Mouse (Mus musculus) intestine, postnatal 0 days (tissue): ENCODE measurements at regions not wholly inside any gene's neighbourhood (a gene's known extent, or its start where the extent isn't known, plus 50 kb on each side); places are given as distances from the start of the nearest gene placed in this dataset.

Experiments used
- ATAC-seq: fragments of 200-750 bp; cut with Nextera tagmentation; 2 replicates; pipeline ENCODE4 v1.8.0; 2017; ENCODE audit warnings: mild to moderate bottlenecking, moderate TSS enrichment, moderate library complexity
- H3K27ac ChIP-seq: fragments of 300-500 bp; sonication (generic); 2 replicates; pipeline ENCODE4 v1.5.1; 2014; ENCODE audit warnings: mild to moderate bottlenecking, low read depth, low read length, moderate library complexity
- H3K27me3 ChIP-seq: fragments of 300-500 bp; sonication (generic); replicated peaks from 2 replicates; pipeline ENCODE4 v1.6.1; 2014; ENCODE audit warnings: low read length, mixed read lengths; ENCODE audit not compliant: control insufficient read depth, insufficient read depth
- H3K36me3 ChIP-seq: fragments of 300-500 bp; sonication (generic); 2 replicates; pipeline ENCODE4 v1.6.1; 2014; ENCODE audit warnings: mild to moderate bottlenecking, moderate library complexity; ENCODE audit not compliant: control insufficient read depth, insufficient read depth
- H3K4me1 ChIP-seq: fragments of 300-500 bp; sonication (generic); replicated peaks from 2 replicates; pipeline ENCODE4 v1.6.1; 2014; ENCODE audit warnings: antibody characterized with exemption, low read length, mixed read lengths; ENCODE audit not compliant: control insufficient read depth, insufficient read depth
- H3K4me2 ChIP-seq: fragments of 300-500 bp; sonication (generic); replicated peaks from 2 replicates; pipeline ENCODE4 v1.6.1; 2014; ENCODE audit warnings: low read depth, mild to moderate bottlenecking, moderate library complexity
- H3K4me3 ChIP-seq: fragments of 300-500 bp; sonication (generic); 2 replicates; pipeline ENCODE4 v1.5.1; 2014; ENCODE audit warnings: low read depth, low read length
- H3K9ac ChIP-seq: fragments of 300-500 bp; sonication (generic); 2 replicates; pipeline ENCODE4 v1.6.1; 2014; ENCODE audit warnings: mild to moderate bottlenecking, low read depth, low read length
- H3K9me3 ChIP-seq: fragments of 300-500 bp; sonication (generic); 2 replicates; pipeline ENCODE4 v1.6.1; 2016; ENCODE audit warnings: mixed run types; ENCODE audit not compliant: control insufficient read depth
- CTCF ChIP-seq: sonication (generic); IDR thresholded peaks from 2 replicates; pipeline ENCODE4 v1.5.1; 2016; ENCODE audit warnings: low read depth, mild to moderate bottlenecking, control low read depth, antibody characterized with exemption, moderate library complexity
- WGBS: fragments of 180-500 bp; shearing (Covaris S2); extraction: QIAGEN DNeasy Blood & Tissue Kit; methylation state at CpG from one replicate; pipeline ENCODE4 v1.1.7; 2014; 5-methylcytosine and 5-hydroxymethylcytosine counted together

- no peaks in the 10 kb centered on the region for H3K27me3 ChIP-seq
- ATAC-seq, result no peak
- H3K9ac ChIP-seq, result no peak overlapping the region
- H3K36me3 ChIP-seq, result no peaks in the 10 kb centered on the region
- no peaks in the 10 kb centered on the region for H3K9me3 ChIP-seq
- no peak overlapping the region for H3K4me3 ChIP-seq
- no peak overlapping the region for H3K27ac ChIP-seq
- H3K4me1 ChIP-seq, result no peaks in the 10 kb centered on the region
- no peak for TF ChIP-seq CTCF
- H3K4me2 ChIP-seq, result no peak overlapping the region
- WGBS, result 59% methylated on average over 5 of the region's 5 CpGs
These were observed 209.8 kb downstream of the Clic5 start for GRCm38 (mm10) chr17:44398231-44398630.

GRCm38 (mm10) chr17:44404923-44405322 lies 216.5 kb downstream of the Clic5 start:
- H3K9me3 ChIP-seq, result no peaks in the 10 kb centered on the region
- H3K27me3 ChIP-seq, result no peaks in the 10 kb centered on the region
- H3K27ac ChIP-seq, result no peak overlapping the region
- no peak overlapping the region for H3K4me3 ChIP-seq
- no peak for ATAC-seq
- H3K9ac ChIP-seq, result no peak overlapping the region
- WGBS, result 88% methylated on average over 6 of the region's 6 CpGs
- no peak for TF ChIP-seq CTCF
- H3K4me1 ChIP-seq, result no peaks in the 10 kb centered on the region
- H3K4me2 ChIP-seq, result no peak overlapping the region
- no peaks in the 10 kb centered on the region for H3K36me3 ChIP-seq

GRCm38 (mm10) chr17:44410961-44411360 lies 222.6 kb downstream of the Clic5 start:
- Histone ChIP-seq H3K4me1 (no peaks in the 10 kb centered on the region), H3K27me3 (no peaks in the 10 kb centered on the region), H3K36me3 (no peaks in the 10 kb centered on the region), H3K9me3 (no peaks in the 10 kb centered on the region), H3K4me3 (no peak overlapping the region), H3K9ac (no peak overlapping the region), H3K4me2 (no peak overlapping the region), H3K27ac (no peak overlapping the region)
- 81% methylated on average over 2 of the region's 2 CpGs for WGBS
- no peak for TF ChIP-seq CTCF
- no peak for ATAC-seq

GRCm38 (mm10) chr17:44418676-44419404 lies 230.5 kb downstream of the Clic5 start:
- Histone ChIP-seq H3K36me3 (no peaks in the 10 kb centered on the region), H3K27ac (no peak overlapping the region), H3K4me2 (no peak overlapping the region), H3K4me3 (no peak overlapping the region), H3K9ac (no peak overlapping the region), H3K4me1 (no peaks in the 10 kb centered on the region), H3K27me3 (no peaks in the 10 kb centered on the region), H3K9me3 (no peaks in the 10 kb centered on the region)
- TF ChIP-seq CTCF, result no peak
- 62% methylated on average over 11 of the region's 11 CpGs for WGBS
- no peak for ATAC-seq

- ATAC-seq, result no peak
- no peaks in the 10 kb centered on the region for H3K4me1 ChIP-seq
- H3K27ac ChIP-seq, result no peak overlapping the region
- H3K27me3 ChIP-seq, result no peaks in the 10 kb centered on the region
- TF ChIP-seq CTCF, result no peak
- no peaks in the 10 kb centered on the region for H3K9me3 ChIP-seq
- H3K4me3 ChIP-seq, result no peak overlapping the region
- H3K9ac ChIP-seq, result no peak overlapping the region
- no peaks in the 10 kb centered on the region for H3K36me3 ChIP-seq
- H3K4me2 ChIP-seq, result no peak overlapping the region
- WGBS, result 94% methylated on average over 7 of the region's 7 CpGs
These were observed 231.0 kb downstream of the Clic5 start for GRCm38 (mm10) chr17:44419405-44419729.

- H3K36me3 ChIP-seq, result no peaks in the 10 kb centered on the region
- H3K4me1 ChIP-seq, result no peaks in the 10 kb centered on the region
- TF ChIP-seq CTCF, result no peak
- H3K4me3 ChIP-seq, result no peak overlapping the region
- H3K27me3 ChIP-seq, result no peaks in the 10 kb centered on the region
- no peak overlapping the region for H3K4me2 ChIP-seq
- H3K27ac ChIP-seq, result no peak overlapping the region
- no peaks in the 10 kb centered on the region for H3K9me3 ChIP-seq
- ATAC-seq, result no peak
- no peak overlapping the region for H3K9ac ChIP-seq
- 76% methylated on average over 9 of the region's 9 CpGs for WGBS
These were observed 232.0 kb downstream of the Clic5 start for GRCm38 (mm10) chr17:44420098-44421070.
